Mouse (Mus musculus) A20 (cell line): Measurements from ENCODE around the gene Krt36.

Source experiments
- DNase-seq: peaks from one replicate; pipeline ENCODE4 v3.0.0-alpha.2; 2011; ENCODE audit warnings: low read depth, low spot score

The Krt36 gene

GRCm38 (mm10) chr11:100105576-100106122 lies at the start of gene Krt36:
TSS of gene Krt36 (minus strand) at chr11:100105626.
- DNase-seq, result no peak

GRCm38 (mm10) chr11:100148615-100149330 lies 43.3 kb upstream of the Krt36 start, which contains the start of gene Krt19:
TSS of gene Krt19 (minus strand) at chr11:100148665.
- no peak for DNase-seq

- DNase-seq, result no peak
Measured at GRCm38 (mm10) chr11:100147566-100148353, 42.3 kb upstream of the Krt36 start.

GRCm38 (mm10) chr11:100145858-100146560 lies 40.6 kb upstream of the Krt36 start:
- DNase-seq, result no peak

- DNase-seq, result no peak
Measured at GRCm38 (mm10) chr11:100145104-100145503, 39.7 kb upstream of the Krt36 start.

GRCm38 (mm10) chr11:100140966-100141365 lies 35.5 kb upstream of the Krt36 start:
- no peak for DNase-seq

- no peak for DNase-seq
Measured at GRCm38 (mm10) chr11:100139391-100139790, 34.0 kb upstream of the Krt36 start.

GRCm38 (mm10) chr11:100138809-100139208 lies 33.4 kb upstream of the Krt36 start:
- DNase-seq, result no peak

- no peak for DNase-seq
Measured at GRCm38 (mm10) chr11:100137693-100138092, 32.3 kb upstream of the Krt36 start.

- no peak for DNase-seq
Measured at GRCm38 (mm10) chr11:100136559-100136958, 31.1 kb upstream of the Krt36 start.

GRCm38 (mm10) chr11:100135731-100136130 lies 30.3 kb upstream of the Krt36 start, which contains the start of gene Krt15:
TSS of gene Krt15 (minus strand) at chr11:100135928.
- no peak for DNase-seq

- DNase-seq, result no peak
Measured at GRCm38 (mm10) chr11:100124901-100125300, 19.5 kb upstream of the Krt36 start.

GRCm38 (mm10) chr11:100121466-100121865 lies 16.0 kb upstream of the Krt36 start, which contains the start of gene Krt13:
TSS of gene Krt13 (minus strand) at chr11:100121566.
- DNase-seq, result no peak

- DNase-seq, result no peak
Measured at GRCm38 (mm10) chr11:100120331-100120730, 14.9 kb upstream of the Krt36 start.

GRCm38 (mm10) chr11:100113742-100114029 lies 8.3 kb upstream of the Krt36 start:
- DNase-seq, result no peak

GRCm38 (mm10) chr11:100112935-100113741 lies 7.7 kb upstream of the Krt36 start:
- DNase-seq, result no peak

GRCm38 (mm10) chr11:100102693-100103429 lies 2.6 kb downstream of the Krt36 start:
- no peak for DNase-seq

GRCm38 (mm10) chr11:100100391-100100790 lies 5.0 kb downstream of the Krt36 start:
- no peak for DNase-seq

- no peak for DNase-seq
Measured at GRCm38 (mm10) chr11:100097819-100098218, 7.6 kb downstream of the Krt36 start.

GRCm38 (mm10) chr11:100096141-100096540 lies 9.3 kb downstream of the Krt36 start, which contains the start of gene Krt35:
TSS of gene Krt35 (minus strand) at chr11:100096241.
- no peak for DNase-seq
